Mouse (Mus musculus): ENCODE data around the gene Smarca2.
"Not testable (repeated sequence)": the region's sequence is repeated elsewhere in the genome, so short reads cannot be mapped to it uniquely, and the experiment has no call there.

Smarca2 gene

GRCm38 (mm10) chr19:26683731-26684130 lies 78.9 kb downstream of the Smarca2 start:
- DNase-seq (ENCODE audit: extremely low read depth, low read depth, low spot score): no peak

- no peak for DNase-seq (ENCODE audit: extremely low read depth, low read depth, low spot score)
These were observed 85.7 kb downstream of the Smarca2 start for GRCm38 (mm10) chr19:26690516-26690915.

- DNase-seq (ENCODE audit: extremely low read depth, low read depth, low spot score): no peak
These were observed 92.3 kb downstream of the Smarca2 start for GRCm38 (mm10) chr19:26697107-26697506.

GRCm38 (mm10) chr19:26704545-26705209 lies 99.8 kb downstream of the Smarca2 start:
- no peak for DNase-seq (ENCODE audit: extremely low read depth, low read depth, low spot score)

GRCm38 (mm10) chr19:26706910-26707309 lies 102.1 kb downstream of the Smarca2 start:
- no peak for DNase-seq (ENCODE audit: extremely low read depth, low read depth, low spot score)

GRCm38 (mm10) chr19:26709095-26709494 lies 104.2 kb downstream of the Smarca2 start:
- DNase-seq (ENCODE audit: extremely low read depth, low read depth, low spot score): no peak

- DNase-seq (ENCODE audit: extremely low read depth, low read depth, low spot score): no peak
These were observed 106.4 kb downstream of the Smarca2 start for GRCm38 (mm10) chr19:26711268-26711667.

- no peak for DNase-seq (ENCODE audit: extremely low read depth, low read depth, low spot score)
These were observed 111.4 kb downstream of the Smarca2 start for GRCm38 (mm10) chr19:26716217-26716616.

GRCm38 (mm10) chr19:26718221-26718620 lies 113.4 kb downstream of the Smarca2 start:
- DNase-seq (ENCODE audit: extremely low read depth, low read depth, low spot score): no peak

- DNase-seq (ENCODE audit: extremely low read depth, low read depth, low spot score): no peak
These were observed 114.3 kb downstream of the Smarca2 start for GRCm38 (mm10) chr19:26719161-26719560.

GRCm38 (mm10) chr19:26721741-26722140 lies 116.9 kb downstream of the Smarca2 start:
- no peak for DNase-seq (ENCODE audit: extremely low read depth, low read depth, low spot score)

GRCm38 (mm10) chr19:26723899-26724298 lies 119.0 kb downstream of the Smarca2 start:
- DNase-seq (ENCODE audit: extremely low read depth, low read depth, low spot score): no peak

- no peak for DNase-seq (ENCODE audit: extremely low read depth, low read depth, low spot score)
These were observed 119.8 kb downstream of the Smarca2 start for GRCm38 (mm10) chr19:26724626-26725025.

GRCm38 (mm10) chr19:26727796-26728195 lies 122.9 kb downstream of the Smarca2 start:
- DNase-seq (ENCODE audit: extremely low read depth, low read depth, low spot score): no peak

- DNase-seq (ENCODE audit: extremely low read depth, low read depth, low spot score): no peak
These were observed 125.6 kb downstream of the Smarca2 start for GRCm38 (mm10) chr19:26730486-26730885.

- DNase-seq (ENCODE audit: extremely low read depth, low read depth, low spot score): no peak
These were observed 126.3 kb downstream of the Smarca2 start for GRCm38 (mm10) chr19:26731121-26731520.

GRCm38 (mm10) chr19:26731809-26732208 lies 127.0 kb downstream of the Smarca2 start:
- DNase-seq (ENCODE audit: extremely low read depth, low read depth, low spot score): no peak

- DNase-seq (ENCODE audit: extremely low read depth, low read depth, low spot score): no peak
These were observed 128.2 kb downstream of the Smarca2 start for GRCm38 (mm10) chr19:26733055-26733454.

- peak; percentile 78 for DNase-seq (ENCODE audit: extremely low read depth, low read depth, low spot score)
These were observed 128.8 kb downstream of the Smarca2 start for GRCm38 (mm10) chr19:26733546-26734100.

GRCm38 (mm10) chr19:26734704-26735109 lies 129.9 kb downstream of the Smarca2 start:
- DNase-seq (ENCODE audit: extremely low read depth, low read depth, low spot score): no peak

GRCm38 (mm10) chr19:26745021-26745420 lies 140.2 kb downstream of the Smarca2 start:
- DNase-seq (ENCODE audit: extremely low read depth, low read depth, low spot score): not testable (repeated sequence)

GRCm38 (mm10) chr19:26745567-26745966 lies 140.7 kb downstream of the Smarca2 start:
- no peak for DNase-seq (ENCODE audit: extremely low read depth, low read depth, low spot score)

GRCm38 (mm10) chr19:26746290-26746689 lies 141.4 kb downstream of the Smarca2 start:
- no peak for DNase-seq (ENCODE audit: extremely low read depth, low read depth, low spot score)

Measured in fat pad, adult 2 months (tissue).